Mouse (Mus musculus) brown adipose tissue, adult 24 weeks (tissue): Measurements from ENCODE around the gene Med29. TPM values are rescaled to one million over a fixed set of nuclear protein-coding genes. Genes with fewer than 3 reads are reported as not detected.

ENCODE experiments used
- H3K27ac ChIP-seq: fragments of 200-500 bp; replicated peaks from 2 replicates; pipeline ENCODE4 v1.5.1; 2012; ENCODE audit warnings: low read depth, mild to moderate bottlenecking, low read length
- H3K4me1 ChIP-seq: fragments of 200-500 bp; 2 replicates; pipeline ENCODE4 v1.6.1; 2012; ENCODE audit warnings: low read length, mixed read lengths; ENCODE audit not compliant: control insufficient read depth, insufficient read depth, insufficient read length
- H3K4me3 ChIP-seq: fragments of 200-500 bp; 2 replicates; pipeline ENCODE4 v1.5.1; 2012; ENCODE audit warnings: low read depth, mild to moderate bottlenecking, low read length, moderate library complexity; ENCODE audit not compliant: insufficient read depth
- polyA plus RNA-seq: library from polyadenylated mRNA; stranded (reverse); fragments of >200 nt; gene quantifications from 2 replicates; pipeline ENCODE4 v1.2.4, GENCODE M21; 2012; ENCODE audit not compliant: missing spikeins, insufficient read depth, insufficient read length

The Med29 gene
- polyA plus RNA-seq, 1 experiment = 18.4 TPM

DNA sequence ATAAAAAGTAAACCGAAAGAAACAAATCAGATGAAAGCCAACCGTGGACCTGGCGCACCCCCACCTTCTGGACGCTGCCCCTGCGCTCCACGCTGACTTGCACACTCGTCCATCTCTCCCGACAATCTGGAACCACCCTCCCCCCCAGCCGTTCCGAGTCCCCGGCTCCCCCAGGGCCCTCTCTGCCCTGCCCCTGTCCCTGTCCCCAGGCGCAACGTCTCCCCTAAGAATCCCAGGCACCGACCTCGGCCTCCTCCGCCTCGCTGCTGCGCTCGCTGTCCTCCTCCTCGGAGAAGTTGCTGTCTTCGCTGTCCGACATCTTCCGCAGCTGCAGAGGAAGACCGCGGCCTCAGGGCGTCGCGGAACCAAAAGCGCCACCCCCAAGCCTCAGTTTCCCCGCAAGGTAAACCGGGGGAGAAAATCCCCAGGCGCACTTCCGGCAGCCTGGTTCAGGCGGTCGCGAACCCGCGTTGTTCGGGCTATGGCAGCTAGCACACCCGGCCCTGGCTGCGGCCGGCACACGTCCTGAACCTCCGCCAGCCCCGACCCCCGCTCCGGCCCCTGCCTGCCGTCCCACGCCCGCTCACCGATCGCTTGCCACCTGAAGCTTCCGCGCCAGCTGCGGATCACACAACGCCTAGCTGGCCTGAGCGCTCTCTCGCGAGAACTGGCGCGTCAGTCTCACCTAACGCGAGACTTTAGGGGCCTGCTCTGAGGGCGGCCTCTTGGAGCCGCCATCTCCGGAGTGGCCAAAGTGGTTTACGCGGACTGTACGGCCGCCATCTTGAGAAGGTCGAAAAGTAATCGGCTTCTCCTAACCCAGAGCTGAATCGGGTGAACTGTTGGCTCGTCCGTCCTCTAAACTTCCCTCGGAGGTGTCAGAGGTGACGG, 54.2 kb downstream of the Med29 start, which contains the start of gene Supt5:
Gene Supt5 (minus strand): TSS at position 639 of the 891 bp plus-strand sequence.
- Histone ChIP-seq H3K27ac (peak within 1 kb of the TSS; percentile 97), H3K4me1 (peaks cover 2% of the 10 kb centered on the region; the same call in 1 of the 2 replicates), H3K4me3 (peak within 1 kb of the TSS; percentile 91)

Other genes with a start within 250 kb of the Med29 start
- 19.9 and 25.7 TPM in 2 replicates for gene Fbl, start 223.0 kb downstream of the Med29 start, polyA plus RNA-seq
- gene Dyrk1b, start 213.2 kb downstream of the Med29 start, polyA plus RNA-seq = 17.9 and 26.8 TPM in 2 replicates
- 5.2 and 8.2 TPM in 2 replicates for gene Eid2, start 124.8 kb downstream of the Med29 start, polyA plus RNA-seq
- gene Eid2b, start 115.0 kb downstream of the Med29 start, polyA plus RNA-seq = 5.6 and 9.0 TPM in 2 replicates
- not detected in 2 replicates for gene Selenov, start 101.5 kb downstream of the Med29 start, polyA plus RNA-seq
- not detected in 2 replicates for gene Dll3, start 90.5 kb downstream of the Med29 start, polyA plus RNA-seq
- 99.5 and 124 TPM in 2 replicates for gene Timm50, start 80.6 kb downstream of the Med29 start, polyA plus RNA-seq
- gene Supt5, start 54.0 kb downstream of the Med29 start, polyA plus RNA-seq = 25.7 and 30.4 TPM in 2 replicates
- 404 and 482 TPM in 2 replicates for gene Rps16, start 42.1 kb downstream of the Med29 start, polyA plus RNA-seq
- gene Plekhg2, start 20.1 kb downstream of the Med29 start, polyA plus RNA-seq = 3.1 and 3.5 TPM in 2 replicates
- gene Zfp36, start 12.5 kb downstream of the Med29 start, polyA plus RNA-seq = 25.1 and 70.2 TPM in 2 replicates
- 50.4 and 62.6 TPM in 2 replicates for gene Paf1, start 243 bp upstream of the Med29 start, polyA plus RNA-seq
- gene Gmfg, start 44.7 kb upstream of the Med29 start, polyA plus RNA-seq = 7.1 and 9.6 TPM in 2 replicates
- gene Lrfn1, start 59.3 kb upstream of the Med29 start, polyA plus RNA-seq = 0.38 TPM in 1 of 2 replicates, not detected in the other
- gene Ifnl2, start 117.7 kb upstream of the Med29 start, polyA plus RNA-seq = not detected in 2 replicates
- gene Ifnl3, start 130.1 kb upstream of the Med29 start, polyA plus RNA-seq = not detected in 2 replicates
- not detected in 2 replicates for gene Sycn, start 148.2 kb upstream of the Med29 start, polyA plus RNA-seq
- not detected in 2 replicates for gene Nccrp1, start 154.5 kb upstream of the Med29 start, polyA plus RNA-seq
- gene Samd4b, start 205.4 kb upstream of the Med29 start, polyA plus RNA-seq = 18.8 and 24.4 TPM in 2 replicates
- 4.1 and 5.8 TPM in 2 replicates for gene Pak4, start 205.5 kb upstream of the Med29 start, polyA plus RNA-seq
- not detected in 2 replicates for gene Acp7, start 238.6 kb upstream of the Med29 start, polyA plus RNA-seq